Mouse (Mus musculus) forebrain, embryonic 10.5 days (tissue): ENCODE measurements around the gene Ttll13. TPM values are rescaled to one million over a fixed set of nuclear protein-coding genes. Genes with fewer than 3 reads are reported as not detected.

Experiments
- DNase-seq: peaks from one replicate; pipeline ENCODE4 v3.0.0-alpha.2; 2017; ENCODE audit warnings: low spot score; ENCODE audit errors: extremely low spot score
- H3K27ac ChIP-seq: fragments of 300-500 bp; sonication (generic); 2 replicates; pipeline ENCODE4 v1.5.1; 2016; ENCODE audit warnings: mild to moderate bottlenecking
- H3K27me3 ChIP-seq: fragments of 300-500 bp; sonication (generic); 2 replicates; pipeline ENCODE4 v1.6.1; 2016; ENCODE audit warnings: mild to moderate bottlenecking; ENCODE audit not compliant: poor library complexity, severe bottlenecking
- H3K36me3 ChIP-seq: fragments of 300-500 bp; sonication (generic); replicated peaks from 2 replicates; pipeline ENCODE4 v1.6.1; 2016; ENCODE audit warnings: mild to moderate bottlenecking, moderate library complexity
- H3K4me1 ChIP-seq: fragments of 300-500 bp; sonication (generic); 2 replicates; pipeline ENCODE4 v1.6.1; 2016
- H3K4me3 ChIP-seq: fragments of 300-500 bp; sonication (generic); 2 replicates; pipeline ENCODE4 v1.5.1; 2016; ENCODE audit warnings: mild to moderate bottlenecking, moderate library complexity
- H3K9me3 ChIP-seq: fragments of 300-500 bp; sonication (generic); 2 replicates; pipeline ENCODE4 v1.6.1; 2016; ENCODE audit warnings: mild to moderate bottlenecking, moderate library complexity
- WGBS: fragments of 180-500 bp; shearing (Covaris S2); methylation state at CpG from one replicate; pipeline ENCODE4 v1.1.7; 2016; 5-methylcytosine and 5-hydroxymethylcytosine counted together
- polyA plus RNA-seq: library from polyadenylated mRNA; unstranded; fragments of >200 nt; fragmentation: Nextera tagmentation; extraction: Ambion mirVana; gene quantifications from 2 replicates; pipeline ENCODE4 v1.2.1, GENCODE M21; 2016

Ttll13 gene
- polyA plus RNA-seq, 1 experiment from 2014 or later: 0.99 TPM

- H3K9me3 ChIP-seq: no peaks in the 10 kb centered on the region
- 87% methylated on average over 3 of the region's 3 CpGs for WGBS
- no peak overlapping the region for H3K27ac ChIP-seq
- H3K4me3 ChIP-seq: no peak overlapping the region
- H3K4me1 ChIP-seq: no peaks in the 10 kb centered on the region
- no peak for DNase-seq
- H3K27me3 ChIP-seq: no peaks in the 10 kb centered on the region
- peaks cover 100% of the 10 kb centered on the region for H3K36me3 ChIP-seq
Observed at GRCm38 (mm10) chr7:80307766-80308165, 61.6 kb downstream of the Ttll13 start.

Other genes with a start within 250 kb of the Ttll13 start
- gene Zfp710, start 221.6 kb upstream of the Ttll13 start, polyA plus RNA-seq: 33.3 and 33.4 TPM in 2 replicates
- 462 and 476 TPM in 2 replicates for gene Idh2, start 131.0 kb upstream of the Ttll13 start, polyA plus RNA-seq
- 15.1 and 15.9 TPM in 2 replicates for gene Sema4b, start 59.5 kb upstream of the Ttll13 start, polyA plus RNA-seq
- gene Cib1, start 13.6 kb upstream of the Ttll13 start, polyA plus RNA-seq: 69.0 and 70.2 TPM in 2 replicates
- gene Gdpgp1, start 13.5 kb upstream of the Ttll13 start, polyA plus RNA-seq: 6.3 and 6.7 TPM in 2 replicates
- 43.0 and 44.9 TPM in 2 replicates for gene Ngrn, start 14.8 kb downstream of the Ttll13 start, polyA plus RNA-seq
- gene Vps33b, start 23.3 kb downstream of the Ttll13 start, polyA plus RNA-seq: 17.3 and 18.5 TPM in 2 replicates
- gene Prc1, start 48.1 kb downstream of the Ttll13 start, polyA plus RNA-seq: 242 and 249 TPM in 2 replicates
- 12.3 and 14.1 TPM in 2 replicates for gene Rccd1, start 78.1 kb downstream of the Ttll13 start, polyA plus RNA-seq
- 42.0 and 44.0 TPM in 2 replicates for gene Unc45a, start 94.6 kb downstream of the Ttll13 start, polyA plus RNA-seq
- 25.2 and 27.9 TPM in 2 replicates for gene Hddc3, start 96.7 kb downstream of the Ttll13 start, polyA plus RNA-seq
- 17.0 and 17.8 TPM in 2 replicates for gene Man2a2, start 125.0 kb downstream of the Ttll13 start, polyA plus RNA-seq
- gene Fes, start 141.6 kb downstream of the Ttll13 start, polyA plus RNA-seq: 7.2 and 9.2 TPM in 2 replicates
- gene Furin, start 159.1 kb downstream of the Ttll13 start, polyA plus RNA-seq: 3.3 and 3.9 TPM in 2 replicates